Mouse (Mus musculus) embryonic facial prominence, embryonic 14.5 days (tissue): ENCODE data around the gene Tmem119. TPM values are rescaled to one million over a fixed set of nuclear protein-coding genes. Genes with fewer than 3 reads are reported as not detected.

Source experiments
- ATAC-seq: fragments of 200-750 bp; cut with Nextera tagmentation; 2 replicates; pipeline ENCODE4 v1.8.0; 2017; ENCODE audit warnings: low read depth, moderate number of reproducible peaks, moderate TSS enrichment
- DNase-seq: peaks from one replicate; pipeline ENCODE4 v3.0.0-alpha.2; 2015; ENCODE audit warnings: low spot score
- H3K27ac ChIP-seq: fragments of 300-500 bp; sonication (generic); replicated peaks from 2 replicates; pipeline ENCODE4 v1.5.1; 2014; ENCODE audit warnings: low read depth, mild to moderate bottlenecking, low read length, moderate library complexity
- H3K27me3 ChIP-seq: fragments of 300-500 bp; sonication (generic); replicated peaks from 2 replicates; pipeline ENCODE4 v1.6.1; 2014; ENCODE audit warnings: low read length; ENCODE audit not compliant: control insufficient read depth, insufficient read depth
- H3K36me3 ChIP-seq: fragments of 300-500 bp; sonication (generic); 2 replicates; pipeline ENCODE4 v1.6.1; 2014; ENCODE audit warnings: low read length, mixed read lengths; ENCODE audit not compliant: control insufficient read depth, insufficient read depth
- H3K4me1 ChIP-seq: fragments of 300-500 bp; sonication (generic); 2 replicates; pipeline ENCODE4 v1.6.1; 2014; ENCODE audit warnings: antibody characterized with exemption, low read length; ENCODE audit not compliant: control insufficient read depth, insufficient read depth
- H3K4me2 ChIP-seq: fragments of 300-500 bp; sonication (generic); 2 replicates; pipeline ENCODE4 v1.6.1; 2014; ENCODE audit warnings: low read depth, mild to moderate bottlenecking, low read length, moderate library complexity, mixed read lengths
- H3K4me3 ChIP-seq: fragments of 300-500 bp; sonication (generic); 2 replicates; pipeline ENCODE4 v1.5.1; 2014; ENCODE audit warnings: low read depth, mild to moderate bottlenecking, low read length
- H3K9ac ChIP-seq: fragments of 300-500 bp; sonication (generic); 2 replicates; pipeline ENCODE4 v1.6.1; 2014; ENCODE audit warnings: low read depth, mild to moderate bottlenecking, low read length, moderate library complexity, mixed read lengths
- H3K9me3 ChIP-seq: fragments of 300-500 bp; sonication (generic); 2 replicates; pipeline ENCODE4 v1.6.1; 2016; ENCODE audit warnings: low read length; ENCODE audit not compliant: control insufficient read depth
- WGBS: fragments of 180-500 bp; shearing (Covaris S2); extraction: QIAGEN DNeasy Blood & Tissue Kit; methylation state at CpG from one replicate; pipeline ENCODE4 v1.1.7; 2014; 5-methylcytosine and 5-hydroxymethylcytosine counted together
- polyA plus RNA-seq: library from polyadenylated mRNA; unstranded; fragments of >200 nt; fragmentation: Nextera tagmentation; extraction: Ambion mirVana; gene quantifications from 2 replicates; pipeline ENCODE4 v1.2.1, GENCODE M21; 2014

The Tmem119 gene
- polyA plus RNA-seq, 1 experiment from 2014 or later: 109 TPM

DNA sequence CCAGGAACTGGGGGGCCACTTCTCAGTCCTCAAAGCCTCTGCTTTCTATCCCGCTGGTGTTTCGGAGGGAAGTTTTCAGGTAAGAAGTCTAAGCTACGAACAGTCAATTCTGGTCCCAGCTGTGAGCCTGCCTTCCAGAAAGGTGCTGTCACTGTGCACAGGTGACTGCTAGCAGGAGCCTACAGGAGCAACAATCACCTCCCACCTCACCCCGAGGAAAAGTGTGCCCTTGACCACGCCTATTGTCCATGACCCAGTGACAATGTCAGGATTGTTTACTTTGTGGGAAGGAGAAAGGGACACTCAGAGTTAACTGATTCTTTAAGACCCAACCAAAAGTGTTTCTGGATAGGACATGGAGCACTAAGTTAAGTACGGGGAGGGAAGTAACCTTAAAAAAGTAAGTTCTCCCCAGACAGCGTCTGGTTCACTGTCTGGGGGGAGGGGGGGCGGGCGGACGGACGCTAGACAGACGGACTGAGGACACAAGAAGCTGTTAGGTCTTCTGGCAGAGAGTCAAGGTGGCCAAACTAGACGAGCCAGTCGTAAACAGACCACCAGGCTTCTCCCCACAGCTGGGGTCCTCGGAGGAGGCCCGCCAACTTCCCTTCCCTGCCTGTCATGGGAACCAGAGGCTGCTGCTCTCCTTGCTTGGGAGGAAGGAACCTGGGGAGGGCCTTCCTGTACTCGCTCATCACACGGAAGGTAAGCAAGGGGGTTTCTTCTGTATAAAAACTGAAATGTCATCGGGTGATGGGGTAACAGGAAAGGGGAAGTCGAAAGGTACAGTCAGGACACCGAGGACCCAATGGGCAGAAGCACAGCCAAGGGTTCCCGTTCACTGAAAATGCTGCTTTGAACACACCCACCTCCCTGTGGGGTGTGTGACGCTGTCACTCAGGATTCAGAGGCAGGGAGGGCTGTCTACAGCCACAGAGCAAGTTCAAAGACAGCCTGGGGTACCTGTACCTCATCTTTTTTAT lies 41.2 kb upstream of the Tmem119 start:
- 82% methylated on average over 23 of the region's 23 CpGs for WGBS
- DNase-seq (no peak), ATAC-seq (no peak)
- H3K4me2 ChIP-seq: no peak overlapping the region
- no peak overlapping the region for H3K4me3 ChIP-seq
- H3K27me3 ChIP-seq: no peaks in the 10 kb centered on the region
- no peak overlapping the region for H3K9ac ChIP-seq
- no peak overlapping the region for H3K27ac ChIP-seq
- peaks cover 37% of the 10 kb centered on the region for H3K36me3 ChIP-seq
- no peaks in the 10 kb centered on the region for H3K4me1 ChIP-seq
- no peaks in the 10 kb centered on the region for H3K9me3 ChIP-seq

- H3K27me3 ChIP-seq: no peaks in the 10 kb centered on the region
- no peaks in the 10 kb centered on the region for H3K9me3 ChIP-seq
- WGBS: 89% methylated on average over 4 of the region's 4 CpGs
- H3K4me3 ChIP-seq: no peak overlapping the region
- DNase-seq: no peak
- ATAC-seq: no peak
- H3K4me1 ChIP-seq: no peaks in the 10 kb centered on the region
- peaks cover 26% of the 10 kb centered on the region for H3K36me3 ChIP-seq
- no peak overlapping the region for H3K4me2 ChIP-seq
- H3K9ac ChIP-seq: no peak overlapping the region
- H3K27ac ChIP-seq: no peak overlapping the region
Observed at GRCm38 (mm10) chr5:113840443-113840842, 40.1 kb upstream of the Tmem119 start.

GRCm38 (mm10) chr5:113836961-113837360 lies 36.6 kb upstream of the Tmem119 start:
- Histone ChIP-seq H3K9ac (no peak overlapping the region), H3K4me2 (no peak overlapping the region), H3K4me3 (no peak overlapping the region), H3K4me1 (no peaks in the 10 kb centered on the region), H3K27me3 (no peaks in the 10 kb centered on the region), H3K9me3 (no peaks in the 10 kb centered on the region), H3K27ac (no peak overlapping the region), H3K36me3 (0 out of 2 replicates have a peak, but pooled peaks cover under 1% of the 10 kb centered on the region)
- DNase-seq (no peak), ATAC-seq (no peak)
- 78% methylated on average over 10 of the region's 10 CpGs for WGBS

GRCm38 (mm10) chr5:113833316-113833947 lies 33.1 kb upstream of the Tmem119 start:
- ATAC-seq (no peak), DNase-seq (no peak)
- Histone ChIP-seq H3K4me3 (no peak overlapping the region), H3K4me1 (no peaks in the 10 kb centered on the region), H3K27ac (no peak overlapping the region), H3K9me3 (no peaks in the 10 kb centered on the region), H3K36me3 (no peaks in the 10 kb centered on the region), H3K9ac (no peak overlapping the region), H3K4me2 (no peak overlapping the region), H3K27me3 (no peaks in the 10 kb centered on the region)
- WGBS: 63% methylated on average over 16 of the region's 16 CpGs

DNA sequence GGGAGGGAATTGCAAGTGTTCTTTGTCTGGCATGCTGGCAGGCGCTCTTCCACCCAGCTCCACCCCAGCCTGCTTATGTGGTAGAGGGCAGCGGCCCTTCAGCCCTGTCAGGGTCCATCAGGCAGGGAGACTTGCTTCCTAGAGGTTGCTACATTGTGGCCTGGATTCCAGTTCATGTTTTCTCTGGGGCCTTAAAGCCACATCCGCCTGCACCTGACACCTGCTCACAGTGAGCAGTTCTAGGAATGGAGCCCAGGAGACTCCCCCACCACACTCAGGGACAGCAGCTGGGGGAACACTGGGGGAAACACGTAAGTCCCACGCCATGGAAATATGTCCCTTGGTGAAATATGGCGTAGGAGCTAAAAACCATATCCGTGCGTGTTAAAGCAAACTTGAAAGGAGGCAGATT lies 32.2 kb upstream of the Tmem119 start, which contains the start of gene Selplg:
TSS of gene Selplg (minus strand) at position 155 of the 412 bp plus-strand sequence.
- ATAC-seq: no peak

DNA sequence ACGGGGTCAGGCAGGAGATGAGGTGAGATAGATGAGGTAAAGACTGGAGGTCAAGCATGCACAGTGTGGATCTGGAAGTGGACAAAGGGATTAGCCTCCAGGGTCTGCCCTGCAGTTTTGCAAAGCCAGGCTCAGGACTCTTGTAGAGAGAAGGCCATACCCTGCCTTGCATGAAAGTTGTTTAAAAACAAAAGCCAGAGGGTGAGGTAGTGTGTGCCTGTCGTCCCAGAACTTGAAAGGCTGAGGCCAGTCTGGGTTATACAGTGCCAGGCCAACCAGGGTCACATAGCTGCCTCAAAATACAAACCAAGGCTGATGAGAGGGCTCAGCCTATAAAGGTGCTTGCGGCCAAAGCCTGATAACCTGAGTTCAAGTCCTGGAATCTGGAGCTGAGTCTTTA lies 31.4 kb upstream of the Tmem119 start:
- ATAC-seq (no peak), DNase-seq (no peak)
- Histone ChIP-seq H3K36me3 (no peaks in the 10 kb centered on the region), H3K9ac (no peak overlapping the region), H3K27ac (no peak overlapping the region), H3K4me2 (no peak overlapping the region), H3K4me3 (no peak overlapping the region), H3K27me3 (no peaks in the 10 kb centered on the region), H3K9me3 (no peaks in the 10 kb centered on the region), H3K4me1 (no peaks in the 10 kb centered on the region)
- WGBS: 62% methylated on average over 3 of the region's 3 CpGs

More for the DNA sequence above, 32.2 kb upstream of the Tmem119 start, which contains the start of gene Selplg:
- Histone ChIP-seq H3K9ac (no peak within 1 kb of the TSS), H3K4me2 (no peak within 1 kb of the TSS), H3K9me3 (no peaks in the 10 kb centered on the region), H3K4me1 (no peaks in the 10 kb centered on the region), H3K4me3 (no peak within 1 kb of the TSS), H3K27ac (no peak within 1 kb of the TSS), H3K27me3 (no peaks in the 10 kb centered on the region), H3K36me3 (no peaks in the 10 kb centered on the region)
- no peak for DNase-seq
- 33% methylated on average over 8 of the region's 8 CpGs for WGBS

DNA sequence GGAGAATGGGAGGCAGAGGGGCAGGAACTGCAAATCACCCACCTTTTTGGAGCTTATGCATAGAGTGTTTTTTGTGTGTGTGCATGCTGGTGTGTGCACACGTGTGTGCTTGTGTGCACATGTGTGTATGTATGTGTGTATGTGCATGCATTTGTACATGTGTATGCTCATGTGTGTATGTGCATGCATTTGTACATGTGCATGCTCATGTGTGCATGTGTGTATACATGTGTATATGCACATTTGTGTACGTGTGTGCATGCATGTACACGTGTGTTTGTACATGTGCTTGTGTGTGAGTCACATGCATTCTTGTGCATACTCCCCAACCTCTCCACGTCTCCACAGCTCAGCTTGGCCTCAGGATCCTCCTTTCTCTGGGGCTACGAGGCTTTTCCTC lies 30.5 kb upstream of the Tmem119 start:
- DNase-seq (no peak), ATAC-seq (no peak)
- H3K9ac ChIP-seq: no peak overlapping the region
- H3K4me2 ChIP-seq: no peak overlapping the region
- H3K9me3 ChIP-seq: no peaks in the 10 kb centered on the region
- no peak overlapping the region for H3K4me3 ChIP-seq
- no peaks in the 10 kb centered on the region for H3K4me1 ChIP-seq
- no peaks in the 10 kb centered on the region for H3K27me3 ChIP-seq
- H3K36me3 ChIP-seq: no peaks in the 10 kb centered on the region
- 84% methylated on average over 5 of the region's 5 CpGs for whole genome bisulfite sequencing
- H3K27ac ChIP-seq: no peak overlapping the region

- ATAC-seq: no peak
- no peaks in the 10 kb centered on the region for H3K36me3 ChIP-seq
- 54% methylated on average over 10 of the region's 10 CpGs for WGBS
- H3K9me3 ChIP-seq: no peaks in the 10 kb centered on the region
- H3K4me2 ChIP-seq: no peak overlapping the region
- H3K4me3 ChIP-seq: no peak overlapping the region
- DNase-seq: no peak
- H3K9ac ChIP-seq: no peak overlapping the region
- no peak overlapping the region for H3K27ac ChIP-seq
- H3K27me3 ChIP-seq: no peaks in the 10 kb centered on the region
- no peaks in the 10 kb centered on the region for H3K4me1 ChIP-seq
Observed at GRCm38 (mm10) chr5:113830292-113830643, 30.0 kb upstream of the Tmem119 start.
